Mouse (Mus musculus) NIH3T3 (cell line): ENCODE data around the gene Eme1.

Source experiments
- DNase-seq: peaks from one replicate; pipeline ENCODE4 v3.0.0-alpha.2; 2012; ENCODE audit warnings: low read depth

The Eme1 gene

GRCm38 (mm10) chr11:94598437-94599120 is 55.2 kb downstream of the Eme1 start:
- DNase-seq: no peak

- peak; percentile 84 for DNase-seq
Observed at GRCm38 (mm10) chr11:94597319-94597718, 56.4 kb downstream of the Eme1 start.

GRCm38 (mm10) chr11:94596311-94596852 is 57.4 kb downstream of the Eme1 start:
- DNase-seq: peak; percentile 36
